Mouse (Mus musculus): Measurements from ENCODE around the gene Tcf7l1. TPM values are rescaled to one million over a fixed set of nuclear protein-coding genes. Genes with fewer than 3 reads are reported as not detected.

Tcf7l1 gene
- polyA plus RNA-seq, 1 experiment from 2014 or later: 5.7 TPM

DNA sequence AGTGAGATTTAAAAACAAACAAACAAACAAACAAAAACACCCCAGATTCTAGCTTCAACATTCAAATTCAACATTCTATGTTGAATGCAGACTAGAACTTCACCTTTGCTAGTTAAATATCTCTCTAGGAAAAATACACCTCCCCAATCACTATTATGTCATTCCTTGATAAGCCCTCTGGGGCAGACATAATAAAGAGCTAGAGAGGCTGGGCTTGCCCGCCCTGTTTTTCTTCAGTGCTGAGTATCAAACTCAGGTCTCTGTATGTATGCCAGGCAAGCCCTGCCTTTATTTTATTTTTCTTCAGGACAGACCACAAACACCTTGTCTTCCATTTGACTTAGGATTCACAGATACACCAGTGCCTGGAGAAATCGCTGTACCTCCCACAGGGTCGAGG is 14.8 kb downstream of the Tcf7l1 start:
- H3K36me3 ChIP-seq (replicated peaks; ENCODE audit: insufficient read depth, low read length): no peaks in the 10 kb centered on the region
- no peak overlapping the region for H3K4me2 ChIP-seq (ENCODE audit: low read depth, low read length)
- no peak overlapping the region for H3K4me3 ChIP-seq (ENCODE audit: low read depth, low read length)
- ATAC-seq: no peak
- no peak for DNase-seq
- no peaks in the 10 kb centered on the region for H3K27me3 ChIP-seq (ENCODE audit: insufficient read depth, low read length)
- H3K27ac ChIP-seq (ENCODE audit: low read depth): no peak overlapping the region
- no peaks in the 10 kb centered on the region for H3K9me3 ChIP-seq (ENCODE audit: low read length)
- 45% methylated on average over 3 of the region's 3 CpGs for WGBS (ENCODE audit: insufficient replicate concordance)
- H3K4me1 ChIP-seq (ENCODE audit: insufficient read depth): peaks cover 7% of the 10 kb centered on the region; the same call in 1 of the 2 replicates
- no peak overlapping the region for H3K9ac ChIP-seq (replicated peaks)
- TF ChIP-seq CTCF (IDR thresholded peaks at IDR 0.05; ENCODE audit: low read depth) (no peak), EP300 (IDR thresholded peaks at IDR 0.05; ENCODE audit: low read depth) (no peak)

DNA sequence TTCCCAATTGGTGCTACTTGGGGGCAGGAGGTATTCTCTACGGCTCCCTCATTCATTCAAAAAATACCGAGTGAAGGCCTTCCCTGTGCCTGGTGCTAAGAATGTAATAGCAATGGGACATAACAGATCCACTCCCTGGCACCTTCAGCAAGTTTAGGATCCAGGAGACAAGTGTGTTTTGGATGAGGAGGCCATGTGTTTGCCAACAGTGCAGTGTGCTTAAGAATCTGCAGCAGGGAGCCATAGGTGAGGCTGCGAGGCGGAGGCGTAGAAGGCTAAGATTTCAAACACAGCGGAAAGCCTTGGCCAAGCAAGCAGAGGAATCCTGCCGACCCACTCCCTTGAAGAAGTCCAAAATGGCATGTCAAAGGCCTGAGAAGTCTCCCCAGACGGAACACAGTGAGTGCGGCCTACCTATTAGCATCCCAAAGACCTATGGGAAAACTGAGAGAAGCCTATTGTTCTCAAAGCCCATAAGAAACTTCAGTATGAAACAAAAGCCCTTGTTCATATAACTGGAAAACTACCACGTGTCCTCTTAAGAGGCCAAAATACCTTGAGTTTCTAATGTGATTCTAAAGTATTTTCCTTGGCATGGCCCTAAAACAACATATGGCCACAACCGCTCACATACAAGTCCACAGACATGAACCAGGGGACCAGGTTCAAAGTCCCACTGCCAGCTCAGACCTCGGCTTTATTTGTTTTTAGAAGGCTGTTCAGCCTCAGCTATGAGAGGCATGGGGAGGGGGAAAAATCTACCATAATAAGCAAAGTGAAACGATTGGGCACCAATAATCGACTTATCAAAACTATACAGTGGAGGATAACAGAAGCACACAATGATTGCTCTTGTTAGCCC is 18.9 kb downstream of the Tcf7l1 start:
- WGBS (ENCODE audit: insufficient replicate concordance): 77% methylated on average over 14 of the region's 14 CpGs
- peak overlapping the region; percentile 71 for H3K27ac ChIP-seq (ENCODE audit: low read depth)
- peak; percentile 90 for ATAC-seq

DNA sequence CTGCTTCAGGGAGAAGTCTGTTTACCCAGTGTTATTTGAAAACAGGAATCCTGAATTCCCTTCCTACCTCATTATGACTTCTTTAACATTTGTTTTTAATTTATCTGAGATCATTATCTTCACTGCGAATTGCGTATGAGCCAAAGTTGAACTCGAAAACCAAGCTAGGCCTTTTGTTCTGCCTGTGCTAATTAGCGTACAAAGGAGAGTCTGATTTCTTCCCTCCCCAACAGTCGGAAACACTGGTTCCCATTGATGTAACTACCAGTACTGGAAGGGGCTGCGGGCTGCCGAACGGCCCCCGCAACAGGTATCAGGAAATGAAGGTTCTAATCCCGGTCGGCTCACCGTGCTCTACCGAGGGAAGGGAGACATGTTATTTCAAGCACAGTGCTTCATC is 19.7 kb downstream of the Tcf7l1 start:
- ATAC-seq: no peak
- Histone ChIP-seq H3K9ac (replicated peaks) (no peak overlapping the region), H3K9me3 (ENCODE audit: low read length) (no peaks in the 10 kb centered on the region)

More for the DNA sequence above, 18.9 kb downstream of the Tcf7l1 start:
- no peak overlapping the region for H3K4me2 ChIP-seq (ENCODE audit: low read depth, low read length)
- H3K4me1 ChIP-seq (ENCODE audit: insufficient read depth): peaks cover 10% of the 10 kb centered on the region
- H3K9me3 ChIP-seq (ENCODE audit: low read length): no peaks in the 10 kb centered on the region
- TF ChIP-seq CTCF (IDR thresholded peaks at IDR 0.05; ENCODE audit: low read depth): no peak
- peak; percentile 62; the same call in 1 of the 2 replicates for TF ChIP-seq EP300 (IDR thresholded peaks at IDR 0.05; ENCODE audit: low read depth)
- H3K27me3 ChIP-seq (ENCODE audit: insufficient read depth, low read length): no peaks in the 10 kb centered on the region
- peak; percentile 46 for DNase-seq
- H3K4me3 ChIP-seq (ENCODE audit: low read depth, low read length): no peak overlapping the region
- no peak overlapping the region for H3K9ac ChIP-seq (replicated peaks)
- no peaks in the 10 kb centered on the region for H3K36me3 ChIP-seq (replicated peaks; ENCODE audit: insufficient read depth, low read length)

DNA sequence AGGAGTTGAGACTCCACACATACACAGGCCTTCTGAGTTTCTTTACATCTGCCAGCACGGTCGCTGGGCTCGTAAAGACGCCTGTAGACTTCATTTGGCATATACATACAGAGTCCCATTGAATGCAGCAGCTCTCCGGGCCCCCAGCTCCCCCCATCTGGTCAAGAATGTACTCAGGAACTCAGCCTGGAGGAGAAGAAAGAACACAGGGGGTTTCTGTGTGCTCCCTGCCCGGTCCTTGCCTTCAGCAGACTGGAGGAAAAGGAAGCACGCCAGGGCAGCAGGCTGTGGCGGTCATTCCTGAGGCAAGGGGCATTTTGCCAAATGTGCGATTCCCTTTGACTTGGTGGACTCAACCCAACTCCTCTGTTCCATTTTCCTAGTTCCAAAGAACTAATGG is 20.2 kb downstream of the Tcf7l1 start:
- H3K4me3 ChIP-seq (ENCODE audit: low read depth, low read length): no peak overlapping the region
- peaks cover 10% of the 10 kb centered on the region for H3K4me1 ChIP-seq (ENCODE audit: insufficient read depth)
- H3K4me2 ChIP-seq (ENCODE audit: low read depth, low read length): no peak overlapping the region
- TF ChIP-seq EP300 (IDR thresholded peaks at IDR 0.05; ENCODE audit: low read depth) (no peak), CTCF (IDR thresholded peaks at IDR 0.05; ENCODE audit: low read depth) (no peak)
- no peak overlapping the region for H3K27ac ChIP-seq (ENCODE audit: low read depth)
- ATAC-seq (no peak), DNase-seq (no peak)
- H3K36me3 ChIP-seq (replicated peaks; ENCODE audit: insufficient read depth, low read length): no peaks in the 10 kb centered on the region
- no peak overlapping the region for H3K9ac ChIP-seq (replicated peaks)
- H3K9me3 ChIP-seq (ENCODE audit: low read length): no peaks in the 10 kb centered on the region
- 83% methylated on average over 9 of the region's 9 CpGs for WGBS (ENCODE audit: insufficient replicate concordance)
- H3K27me3 ChIP-seq (ENCODE audit: insufficient read depth, low read length): no peaks in the 10 kb centered on the region

More for the DNA sequence above, 19.7 kb downstream of the Tcf7l1 start:
- DNase-seq: no peak
- Histone ChIP-seq H3K4me3 (ENCODE audit: low read depth, low read length) (no peak overlapping the region), H3K27me3 (ENCODE audit: insufficient read depth, low read length) (no peaks in the 10 kb centered on the region), H3K4me1 (ENCODE audit: insufficient read depth) (peaks cover 10% of the 10 kb centered on the region), H3K27ac (ENCODE audit: low read depth) (no peak overlapping the region), H3K4me2 (ENCODE audit: low read depth, low read length) (no peak overlapping the region), H3K36me3 (replicated peaks; ENCODE audit: insufficient read depth, low read length) (no peaks in the 10 kb centered on the region)
- WGBS (ENCODE audit: insufficient replicate concordance): 84% methylated on average over 13 of the region's 13 CpGs
- TF ChIP-seq CTCF (IDR thresholded peaks at IDR 0.05; ENCODE audit: low read depth) (no peak), EP300 (IDR thresholded peaks at IDR 0.05; ENCODE audit: low read depth) (no peak)

DNA sequence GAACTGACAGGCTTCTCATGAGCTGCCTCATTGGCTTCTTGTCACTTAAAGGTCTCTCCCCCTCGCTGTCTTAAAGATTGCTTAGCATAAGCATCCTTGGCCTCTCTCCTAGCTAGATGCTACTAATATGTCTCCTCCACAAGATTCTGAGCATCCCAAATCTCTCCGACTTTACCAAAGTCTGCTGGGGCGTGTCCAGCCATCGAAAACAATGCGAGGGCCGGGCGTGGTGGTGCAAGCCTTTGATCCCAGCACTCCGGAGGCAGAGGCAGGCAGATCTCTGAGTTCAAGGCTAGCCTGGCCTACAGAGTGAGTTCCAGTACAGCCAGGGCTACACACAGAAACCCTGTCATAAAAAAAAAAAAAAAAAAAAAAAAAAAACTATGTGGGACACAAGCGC is 21.0 kb downstream of the Tcf7l1 start:
- Histone ChIP-seq H3K4me2 (ENCODE audit: low read depth, low read length) (no peak overlapping the region), H3K27me3 (ENCODE audit: insufficient read depth, low read length) (no peaks in the 10 kb centered on the region), H3K36me3 (replicated peaks; ENCODE audit: insufficient read depth, low read length) (no peaks in the 10 kb centered on the region), H3K4me1 (ENCODE audit: insufficient read depth) (peaks cover 10% of the 10 kb centered on the region), H3K9ac (replicated peaks) (no peak overlapping the region), H3K27ac (ENCODE audit: low read depth) (no peak overlapping the region), H3K4me3 (ENCODE audit: low read depth, low read length) (no peak overlapping the region), H3K9me3 (ENCODE audit: low read length) (no peaks in the 10 kb centered on the region)
- DNase-seq (no peak), ATAC-seq (no peak)
- WGBS (ENCODE audit: insufficient replicate concordance): 75% methylated on average over 9 of the region's 9 CpGs
- TF ChIP-seq CTCF (IDR thresholded peaks at IDR 0.05; ENCODE audit: low read depth) (no peak), EP300 (IDR thresholded peaks at IDR 0.05; ENCODE audit: low read depth) (no peak)

DNA sequence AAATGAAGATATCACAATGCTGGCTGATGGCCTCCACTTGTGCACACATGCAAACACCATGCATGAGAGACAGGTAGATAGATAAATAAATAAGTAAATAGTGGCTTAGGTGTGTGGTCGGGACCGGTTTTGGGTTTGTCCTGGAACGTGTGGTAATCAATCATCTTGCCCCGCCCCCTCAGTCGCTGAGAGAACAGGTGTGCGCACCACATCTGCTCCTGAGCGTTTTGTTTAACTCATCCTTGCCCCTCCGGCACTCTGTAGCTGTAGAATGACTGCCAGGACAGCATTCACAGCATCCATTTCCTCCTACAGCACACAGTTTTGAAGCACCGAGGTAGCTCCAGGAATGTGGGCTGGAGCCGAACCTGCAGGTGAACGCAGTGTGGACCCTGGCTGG is 25.4 kb downstream of the Tcf7l1 start:
- H3K4me2 ChIP-seq (ENCODE audit: low read depth, low read length): no peak overlapping the region
- H3K27me3 ChIP-seq (ENCODE audit: insufficient read depth, low read length): no peaks in the 10 kb centered on the region
- 48% methylated on average over 11 of the region's 11 CpGs for WGBS (ENCODE audit: insufficient replicate concordance)
- H3K27ac ChIP-seq (ENCODE audit: low read depth): no peak overlapping the region
- no peak overlapping the region for H3K4me3 ChIP-seq (ENCODE audit: low read depth, low read length)
- H3K36me3 ChIP-seq (replicated peaks; ENCODE audit: insufficient read depth, low read length): no peaks in the 10 kb centered on the region
- no peak overlapping the region for H3K9ac ChIP-seq (replicated peaks)
- no peaks in the 10 kb centered on the region for H3K9me3 ChIP-seq (ENCODE audit: low read length)
- ATAC-seq: no peak
- no peaks in the 10 kb centered on the region; the same call in 1 of the 2 replicates for H3K4me1 ChIP-seq (ENCODE audit: insufficient read depth)
- no peak for DNase-seq
- no peak for TF ChIP-seq CTCF (IDR thresholded peaks at IDR 0.05; ENCODE audit: low read depth)
- no peak for TF ChIP-seq EP300 (IDR thresholded peaks at IDR 0.05; ENCODE audit: low read depth)
